Mouse (Mus musculus) G1E (cell line): ENCODE data around the gene Noct.

Experiments
- CTCF ChIP-seq: IDR thresholded peaks from 2 replicates; pipeline ENCODE4 v1.5.1; 2012; ENCODE audit warnings: low read depth, low read length, inconsistent platforms, mixed read lengths
- GATA1 ChIP-seq: IDR thresholded peaks from 2 replicates; pipeline ENCODE4 v1.6.1; 2012; ENCODE audit warnings: borderline replicate concordance, low read length, inconsistent platforms, mixed read lengths
- GATA2 ChIP-seq: IDR thresholded peaks from 2 replicates; pipeline ENCODE4 v1.6.1; 2012; ENCODE audit warnings: low read depth, low read length, inconsistent platforms, borderline replicate concordance
- POLR2AphosphoS5 ChIP-seq: IDR thresholded peaks from 2 replicates; pipeline ENCODE4 v1.6.1; 2012; ENCODE audit warnings: low read depth, low read length, inconsistent platforms; ENCODE audit not compliant: insufficient replicate concordance
- TAL1 ChIP-seq: conservative IDR thresholded peaks from 2 replicates; pipeline ENCODE4 v1.6.1; 2012; ENCODE audit warnings: low read depth, low read length, inconsistent platforms, mixed read lengths

DNA sequence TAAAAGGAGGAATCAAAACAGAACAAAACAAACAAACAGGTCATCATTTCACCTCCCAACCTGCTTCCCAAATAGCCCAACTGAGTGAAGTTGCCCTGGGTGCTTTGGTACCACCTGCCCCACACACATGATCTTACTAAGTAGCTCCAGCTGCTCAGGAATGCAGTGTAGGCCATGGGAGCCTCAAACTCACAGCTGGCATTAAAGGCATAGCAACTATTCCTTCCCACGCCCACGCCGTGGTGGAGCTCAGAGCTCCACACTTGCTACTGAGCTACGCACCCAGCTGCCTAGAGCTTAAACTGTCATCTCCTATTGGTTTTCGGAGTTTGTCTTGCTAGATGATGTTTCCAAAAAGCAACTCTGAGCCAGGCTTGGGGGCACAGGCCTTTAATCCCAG lies 5.0 kb upstream of the Noct start:
- TF ChIP-seq CTCF (no peak), TAL1 (no peak), POLR2AphosphoS5 (no peak), GATA2 (no peak), GATA1 (no peak)
